Mouse (Mus musculus) right cerebral cortex, adult 2 months (tissue): ENCODE measurements around the gene Il4ra.

Source experiments
- DNase-seq, 2 experiments: peaks; one replicate each; pipeline ENCODE4 v3.0.0; 2021 to 2022; ENCODE audit warnings: low spot score in 2 of 2

The Il4ra gene

DNA sequence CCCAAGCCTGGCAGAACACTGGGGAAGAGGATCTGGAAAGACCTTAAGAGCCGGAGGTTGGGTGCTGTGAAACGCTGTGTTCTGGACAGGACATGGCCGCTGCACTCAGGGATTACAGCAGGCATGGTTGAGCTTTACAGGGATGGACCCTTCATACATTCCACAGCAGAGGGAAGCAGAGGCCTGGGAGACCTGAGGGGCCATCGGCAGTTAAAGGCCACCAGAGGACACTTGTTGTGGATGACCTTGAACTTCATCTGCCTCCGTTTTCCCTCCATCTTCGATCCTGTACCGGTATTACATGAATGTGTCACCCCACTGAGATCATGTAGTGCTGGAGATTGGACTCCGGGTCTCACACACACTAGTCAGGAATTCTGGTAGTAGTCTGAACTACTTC is 2.0 kb upstream of the Il4ra start:
- DNase-seq: no peak

GRCm38 (mm10) chr7:125550881-125551381 is 989 bp upstream of the Il4ra start:
- no peak for DNase-seq

GRCm38 (mm10) chr7:125552851-125553555 is 1.1 kb downstream of the Il4ra start:
- no peak for DNase-seq

GRCm38 (mm10) chr7:125553653-125554428 is 1.9 kb downstream of the Il4ra start:
- no peak for DNase-seq

GRCm38 (mm10) chr7:125554456-125555114 is 2.7 kb downstream of the Il4ra start:
- DNase-seq: no peak

GRCm38 (mm10) chr7:125555351-125555872 is 3.5 kb downstream of the Il4ra start:
- DNase-seq: no peak

- no peak for DNase-seq
Measured at GRCm38 (mm10) chr7:125556096-125556495, 4.2 kb downstream of the Il4ra start.

DNA sequence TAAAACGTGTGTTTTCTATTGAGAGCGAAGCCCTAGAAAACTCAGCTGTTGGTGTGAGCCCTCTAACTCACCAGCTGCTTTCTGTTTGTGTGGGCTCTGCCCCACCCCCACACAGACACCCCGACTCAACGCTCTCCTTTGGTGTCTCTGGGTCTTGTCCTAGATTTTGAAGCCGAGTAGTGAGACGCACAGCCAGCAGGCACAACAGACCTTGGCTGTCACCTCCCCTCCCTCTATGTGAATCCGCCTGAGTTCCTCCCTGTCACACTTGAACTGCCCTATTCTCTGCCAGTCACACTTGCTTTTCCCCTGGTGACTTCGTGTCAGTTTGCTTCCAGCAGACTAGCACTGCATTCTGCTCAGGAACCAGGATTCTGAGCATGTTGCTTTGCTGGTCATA is 4.9 kb downstream of the Il4ra start:
- no peak for DNase-seq

- no peak for DNase-seq
Measured at GRCm38 (mm10) chr7:125558401-125558945, 6.6 kb downstream of the Il4ra start.

DNA sequence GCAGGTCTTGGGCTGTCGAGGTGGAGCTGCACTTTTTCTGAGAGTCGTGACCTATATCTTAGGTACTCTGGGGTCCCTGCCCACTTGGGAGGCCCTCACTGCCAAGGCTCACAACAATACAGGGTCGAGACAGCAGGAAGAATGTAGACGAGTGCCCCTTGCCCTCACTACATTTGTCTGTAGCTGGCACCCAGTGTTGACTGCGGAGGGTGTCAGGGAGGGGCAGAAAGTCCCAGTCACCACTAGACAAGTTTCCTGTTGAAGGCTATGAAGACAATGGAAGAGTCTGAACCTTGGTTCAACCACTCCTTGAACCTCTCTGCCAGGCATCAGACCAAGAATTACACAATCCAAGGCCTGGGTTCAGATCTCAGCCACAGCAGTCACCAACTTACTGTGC is 7.1 kb downstream of the Il4ra start:
- no peak for DNase-seq

GRCm38 (mm10) chr7:125559537-125559936 is 7.6 kb downstream of the Il4ra start:
- no peak for DNase-seq

DNA sequence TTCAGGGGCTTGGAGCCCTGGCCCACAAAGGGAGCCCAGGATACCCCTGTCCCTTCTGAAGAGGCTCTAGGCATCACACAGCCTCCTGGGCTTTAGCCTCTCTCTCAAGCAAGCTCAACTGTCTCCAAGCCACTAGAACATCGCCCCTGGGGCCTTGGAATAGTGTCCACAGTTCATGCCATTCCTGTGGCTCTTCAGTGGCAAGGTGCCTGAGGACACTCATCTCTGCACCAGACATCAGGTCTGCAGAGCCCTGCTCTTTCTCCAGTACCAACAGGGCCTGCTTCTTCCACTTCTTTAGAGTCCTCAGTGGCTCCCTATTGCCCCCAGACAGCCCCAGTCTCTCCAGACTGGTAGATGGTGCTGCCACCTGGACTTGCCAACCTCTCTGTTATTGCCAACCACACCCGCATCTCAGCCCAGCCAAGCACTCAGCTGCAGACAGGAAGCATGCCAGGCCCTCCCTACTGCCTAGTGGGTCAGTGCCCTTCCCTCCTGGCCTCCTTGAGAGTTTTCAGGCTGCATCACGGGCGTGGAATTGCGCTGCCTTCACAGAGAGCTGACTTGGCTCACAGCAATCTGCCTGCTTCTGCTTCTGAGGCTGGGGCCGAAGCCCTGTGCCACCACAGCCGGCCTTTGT is 8.3 kb downstream of the Il4ra start:
- no peak for DNase-seq

DNA sequence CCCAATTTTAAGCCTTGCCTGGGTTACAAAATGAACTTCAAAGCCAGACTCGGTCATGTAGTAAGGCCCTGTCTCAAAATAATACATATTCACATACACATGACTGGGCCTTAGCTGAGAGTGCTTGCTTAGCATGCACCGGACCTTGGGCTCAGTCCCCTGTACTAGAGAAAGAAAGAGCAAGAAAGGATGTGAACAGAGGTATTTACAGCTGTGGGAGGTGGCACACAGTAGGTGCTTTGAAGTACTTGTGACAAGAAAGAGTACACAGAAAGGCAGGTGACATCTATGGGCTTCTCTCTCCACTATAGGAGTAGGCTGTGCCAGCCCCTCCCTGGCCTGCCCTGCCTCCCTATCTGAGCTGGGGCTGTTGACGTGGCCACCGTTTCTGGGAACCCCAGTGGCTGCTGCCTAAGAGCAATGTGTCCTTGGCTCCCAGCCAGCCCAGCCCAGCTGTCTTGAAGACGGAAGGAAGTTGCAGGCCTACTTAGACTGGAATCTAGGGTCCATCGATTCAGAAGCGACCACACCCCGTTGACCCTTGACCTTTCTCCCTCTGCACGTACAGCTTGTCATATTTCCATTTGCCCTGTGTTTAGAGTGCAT is 9.3 kb downstream of the Il4ra start:
- peak; percentile 30 to 55 for DNase-seq

DNA sequence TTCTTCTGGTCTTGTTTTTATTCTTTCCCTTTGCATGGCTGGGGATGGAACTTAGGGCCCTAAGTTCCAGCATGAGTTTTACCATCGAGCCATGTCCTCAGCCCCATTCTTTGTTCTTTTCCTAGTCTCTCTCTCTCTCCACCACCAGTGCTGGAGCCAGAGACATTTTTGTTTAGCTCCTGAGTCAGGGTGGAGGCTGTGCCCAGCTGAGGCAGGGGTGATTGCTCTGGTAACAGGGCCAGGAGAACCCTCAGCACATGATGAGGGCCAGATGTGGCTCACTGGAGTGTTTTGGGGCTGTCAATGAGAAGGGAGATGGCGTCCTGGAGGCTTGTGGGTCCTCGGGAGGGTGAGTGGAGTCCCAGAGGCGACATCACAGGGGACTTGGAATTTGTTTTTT is 10.5 kb downstream of the Il4ra start:
- DNase-seq: no peak

DNA sequence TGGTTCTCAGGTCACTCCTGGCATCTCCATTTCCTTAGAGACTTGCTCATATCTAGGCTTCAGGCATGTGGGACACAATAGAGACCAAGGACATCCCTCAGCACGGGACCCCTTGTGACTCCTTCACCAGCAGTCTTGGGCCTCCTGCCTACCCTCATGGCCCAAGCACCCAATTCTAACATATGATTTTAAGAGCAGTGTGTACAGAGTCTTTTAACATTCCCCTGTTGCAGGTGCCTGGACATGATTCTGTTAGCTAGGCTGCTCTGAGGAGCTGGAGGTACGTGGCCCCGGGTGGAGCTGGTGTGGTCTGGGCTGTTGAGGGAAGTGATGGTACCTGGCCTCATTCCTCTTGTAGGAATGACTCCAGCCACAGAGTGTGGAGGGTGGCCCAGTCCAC is 11.2 kb downstream of the Il4ra start:
- DNase-seq: no peak

GRCm38 (mm10) chr7:125564316-125565024 is 12.6 kb downstream of the Il4ra start:
- no peak for DNase-seq

DNA sequence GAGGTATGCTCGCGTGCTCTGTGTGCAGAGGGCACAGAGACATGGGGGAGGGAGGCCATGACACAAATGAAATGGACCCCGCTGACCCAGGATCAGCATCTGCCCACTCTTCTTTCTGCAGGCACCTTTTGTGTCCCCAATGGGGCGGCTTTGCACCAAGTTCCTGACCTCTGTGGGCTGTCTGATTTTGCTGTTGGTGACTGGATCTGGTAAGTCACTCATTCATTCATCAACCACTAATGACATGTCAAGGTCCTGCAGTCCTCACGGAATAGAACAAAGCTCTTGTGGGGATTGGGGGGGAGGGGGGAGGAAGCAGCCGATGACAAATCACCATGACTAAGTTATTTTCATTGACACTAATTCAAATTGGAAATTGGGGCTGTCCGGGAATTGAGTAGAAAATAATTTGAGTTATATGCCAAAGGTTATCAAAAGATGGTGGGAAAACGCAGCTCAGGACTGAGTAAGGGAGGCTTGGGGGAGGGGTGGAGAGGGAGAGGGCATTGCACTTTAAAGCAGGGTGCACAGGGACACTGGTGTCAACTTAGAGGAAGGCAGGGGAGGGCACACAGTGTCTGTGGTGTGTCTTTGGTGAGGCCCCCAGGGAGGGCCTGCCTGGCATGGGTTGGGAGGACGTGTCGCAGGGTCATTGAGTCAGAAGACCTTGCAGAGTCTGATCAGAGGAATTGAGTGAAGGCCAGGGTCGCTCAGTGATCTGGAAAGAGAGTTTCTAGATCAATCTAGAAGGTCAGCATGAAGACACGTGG is 13.8 kb downstream of the Il4ra start:
- no peak for DNase-seq

DNA sequence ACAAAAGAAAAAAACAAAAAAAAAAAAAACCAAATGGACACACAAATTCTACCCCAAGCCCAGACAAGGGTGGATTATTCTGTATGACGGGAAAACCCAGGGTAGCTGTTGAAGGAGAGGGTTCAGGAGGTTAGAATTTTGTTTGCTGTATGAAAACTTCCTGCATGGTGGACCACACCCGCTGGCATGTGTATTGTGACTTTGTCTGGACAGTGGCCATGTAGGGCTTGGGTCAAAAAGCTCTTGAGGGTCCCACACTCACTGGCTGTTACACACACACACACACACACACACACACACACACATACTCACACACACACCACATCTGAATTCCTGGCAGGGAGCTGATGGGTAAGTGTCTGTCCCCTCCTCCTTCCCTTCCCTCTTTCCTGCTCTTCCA is 14.5 kb downstream of the Il4ra start:
- DNase-seq: no peak

- DNase-seq: no peak
Measured at GRCm38 (mm10) chr7:125568888-125569287, 17.0 kb downstream of the Il4ra start.

GRCm38 (mm10) chr7:125571891-125572290 is 20.0 kb downstream of the Il4ra start:
- no peak for DNase-seq
